Mouse (Mus musculus) telencephalon, adult 2 months (tissue): Measurements from ENCODE around the gene Negr1.
"Not testable (repeated sequence)": the region's sequence is repeated elsewhere in the genome, so short reads cannot be mapped to it uniquely, and the experiment has no call there.

Experiments
- DNase-seq: peaks from one replicate; pipeline ENCODE4 v3.0.0-alpha.2; 2011; ENCODE audit warnings: low read depth, low spot score

The Negr1 gene

GRCm38 (mm10) chr3:156992811-156993210 lies 431.2 kb downstream of the Negr1 start:
- DNase-seq = peak; percentile 55

GRCm38 (mm10) chr3:156999177-156999808 lies 437.7 kb downstream of the Negr1 start:
- DNase-seq = peak; percentile 58

GRCm38 (mm10) chr3:157021632-157022031 lies 460.0 kb downstream of the Negr1 start:
- DNase-seq = no peak

GRCm38 (mm10) chr3:157024580-157024979 lies 463.0 kb downstream of the Negr1 start:
- no peak for DNase-seq

GRCm38 (mm10) chr3:157031513-157032142 lies 470.0 kb downstream of the Negr1 start:
- DNase-seq = no peak

- DNase-seq = no peak
Observed at GRCm38 (mm10) chr3:157036016-157036415, 474.4 kb downstream of the Negr1 start.

- no peak for DNase-seq
Observed at GRCm38 (mm10) chr3:157036568-157036967, 475.0 kb downstream of the Negr1 start.

GRCm38 (mm10) chr3:157040619-157041018 lies 479.0 kb downstream of the Negr1 start:
- DNase-seq = peak; percentile 81

- no peak for DNase-seq
Observed at GRCm38 (mm10) chr3:157044565-157044964, 483.0 kb downstream of the Negr1 start.

- not testable (repeated sequence) for DNase-seq
Observed at GRCm38 (mm10) chr3:157064438-157064837, 502.8 kb downstream of the Negr1 start.

GRCm38 (mm10) chr3:157066331-157066730 lies 504.7 kb downstream of the Negr1 start:
- no peak for DNase-seq

GRCm38 (mm10) chr3:157079250-157079965 lies 517.8 kb downstream of the Negr1 start:
- DNase-seq = no peak

GRCm38 (mm10) chr3:157079966-157080306 lies 518.3 kb downstream of the Negr1 start:
- peak; percentile 47 for DNase-seq

GRCm38 (mm10) chr3:157080585-157080984 lies 519.0 kb downstream of the Negr1 start:
- no peak for DNase-seq

GRCm38 (mm10) chr3:157082808-157083784 lies 521.5 kb downstream of the Negr1 start:
- DNase-seq = no peak

- no peak for DNase-seq
Observed at GRCm38 (mm10) chr3:157085180-157085579, 523.6 kb downstream of the Negr1 start.

GRCm38 (mm10) chr3:157090051-157090450 lies 528.5 kb downstream of the Negr1 start:
- DNase-seq = no peak

- DNase-seq = no peak
Observed at GRCm38 (mm10) chr3:157096284-157096683, 534.7 kb downstream of the Negr1 start.

GRCm38 (mm10) chr3:157097514-157097913 lies 535.9 kb downstream of the Negr1 start:
- DNase-seq = no peak

GRCm38 (mm10) chr3:157098417-157098816 lies 536.8 kb downstream of the Negr1 start:
- peak; percentile 55 for DNase-seq

GRCm38 (mm10) chr3:157104866-157105579 lies 543.4 kb downstream of the Negr1 start:
- no peak for DNase-seq
